Mouse (Mus musculus) lung, postnatal 14 days (tissue): Measurements from ENCODE around the gene Slc23a4.

Experiments used
- DNase-seq: peaks from one replicate; pipeline ENCODE4 v3.0.0; 2021

The Slc23a4 gene

DNA sequence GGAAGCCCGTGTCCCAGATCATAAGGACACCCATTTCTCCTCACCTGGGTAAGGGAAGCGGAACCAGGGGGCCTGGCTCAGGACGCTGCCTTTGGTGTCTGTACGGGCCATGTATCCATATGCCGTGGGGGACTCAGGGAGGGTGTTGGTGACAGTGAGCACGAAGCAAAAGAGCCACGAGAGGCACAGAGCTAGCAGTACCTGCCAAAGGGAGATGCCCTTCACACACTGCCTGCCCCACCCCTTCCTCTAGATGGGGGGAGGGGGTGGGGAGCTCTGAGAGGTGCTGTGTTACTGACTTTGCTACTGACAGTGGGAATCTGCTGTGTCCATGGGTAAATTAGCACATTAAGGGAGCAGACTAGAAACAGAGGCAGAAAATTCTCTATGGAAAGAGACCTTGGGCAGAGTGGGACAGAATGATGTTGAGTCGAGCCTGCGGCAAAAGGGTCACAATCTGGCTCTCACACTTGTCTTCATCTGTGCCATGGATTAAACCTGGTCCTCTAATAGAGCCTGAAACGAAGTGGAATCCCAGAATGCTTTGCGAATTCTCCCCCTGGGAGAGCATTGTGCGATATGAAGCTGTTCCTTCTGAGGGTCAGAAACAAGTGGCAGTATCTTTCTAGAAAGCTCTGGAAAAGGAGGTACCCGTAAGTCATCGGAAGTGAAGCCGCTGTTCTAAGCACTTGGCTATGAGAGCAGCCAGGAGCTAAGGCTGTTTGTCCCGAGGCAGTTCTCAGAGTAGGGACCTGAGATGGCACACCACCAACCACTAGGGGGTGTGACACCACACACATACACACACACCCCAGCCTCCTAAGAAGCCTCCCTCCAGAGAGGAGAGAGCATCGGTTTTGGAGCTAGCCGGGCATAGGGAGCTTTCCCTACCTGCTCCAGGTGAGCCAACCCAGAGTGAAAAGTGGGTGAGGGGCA, 33.0 kb downstream of the Slc23a4 start:
- peak; percentile 21 for DNase-seq

DNA sequence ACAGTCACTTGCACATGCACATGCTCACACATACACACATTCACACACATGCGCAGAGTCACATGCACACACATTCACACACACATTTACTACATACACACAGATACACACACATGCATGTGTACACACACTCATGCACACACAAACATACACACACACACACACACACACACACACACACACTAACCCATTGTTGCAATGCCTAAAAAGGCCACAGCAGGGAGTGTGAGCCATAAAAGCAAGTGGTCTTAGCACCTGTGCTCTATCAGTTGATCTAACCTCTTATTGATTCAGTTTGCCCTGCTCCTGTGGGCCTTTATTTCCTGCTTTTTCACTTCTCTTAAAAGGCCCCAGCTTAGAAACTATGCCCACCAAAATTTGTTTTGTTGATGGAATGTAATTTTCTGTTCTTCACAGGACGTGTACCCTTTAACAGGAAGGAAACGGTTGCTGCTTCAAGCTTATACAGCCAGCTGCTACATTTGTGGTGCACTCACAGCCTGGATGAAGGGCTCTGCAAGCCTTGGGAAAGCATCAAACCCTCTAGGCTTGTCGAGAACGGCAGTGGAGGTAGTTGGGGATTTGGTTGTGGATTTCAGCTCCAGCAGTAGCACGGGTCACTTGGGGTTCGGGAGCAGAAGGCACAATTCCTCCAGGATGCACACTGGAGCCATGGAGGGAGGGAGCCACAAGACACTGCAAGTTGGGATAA, 36.1 kb downstream of the Slc23a4 start:
- no peak for DNase-seq

DNA sequence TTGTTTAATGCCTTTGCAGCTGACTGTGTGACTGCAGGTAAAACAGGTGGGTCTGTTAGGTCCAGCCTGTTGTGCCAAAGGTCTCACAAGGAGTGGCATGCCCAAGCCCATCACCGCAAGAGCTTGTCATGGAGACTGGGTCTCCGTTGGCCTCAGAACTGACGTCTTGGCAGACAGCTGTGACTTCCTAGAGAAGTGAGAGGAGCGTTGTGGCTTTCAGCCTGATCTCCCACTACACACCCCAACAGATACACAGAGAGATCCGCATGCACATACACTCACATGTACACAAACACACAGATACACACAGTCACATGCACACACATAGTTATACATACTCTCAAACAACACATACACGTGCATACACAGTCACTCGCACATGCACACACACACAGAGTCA, 36.7 kb downstream of the Slc23a4 start:
- DNase-seq, result no peak

GRCm38 (mm10) chr6:34948461-34948860, 39.7 kb downstream of the Slc23a4 start:
- no peak for DNase-seq

GRCm38 (mm10) chr6:34946486-34947079, 41.6 kb downstream of the Slc23a4 start:
- no peak for DNase-seq

- no peak for DNase-seq
Measured at GRCm38 (mm10) chr6:34943499-34943898, 44.7 kb downstream of the Slc23a4 start.

DNA sequence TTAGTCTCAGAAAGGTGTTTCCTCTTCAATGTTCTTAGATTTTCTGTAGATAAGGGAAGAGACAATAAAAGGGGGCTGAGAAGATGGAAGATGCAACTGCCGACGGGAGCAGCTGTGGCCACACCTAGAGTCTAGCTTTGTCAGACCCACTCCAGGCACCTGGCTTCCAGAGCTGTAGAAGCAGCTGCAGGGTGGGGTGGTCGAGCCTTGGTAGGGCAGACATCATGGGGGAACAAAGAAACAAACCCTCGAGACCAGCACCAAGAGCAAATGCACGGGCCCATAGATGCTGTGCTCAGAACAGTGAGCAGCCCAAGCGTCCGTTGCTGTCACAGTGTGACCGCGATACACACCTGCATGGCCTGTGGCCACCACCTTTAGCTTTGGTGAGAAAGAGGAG, 45.8 kb downstream of the Slc23a4 start:
- DNase-seq, result no peak

DNA sequence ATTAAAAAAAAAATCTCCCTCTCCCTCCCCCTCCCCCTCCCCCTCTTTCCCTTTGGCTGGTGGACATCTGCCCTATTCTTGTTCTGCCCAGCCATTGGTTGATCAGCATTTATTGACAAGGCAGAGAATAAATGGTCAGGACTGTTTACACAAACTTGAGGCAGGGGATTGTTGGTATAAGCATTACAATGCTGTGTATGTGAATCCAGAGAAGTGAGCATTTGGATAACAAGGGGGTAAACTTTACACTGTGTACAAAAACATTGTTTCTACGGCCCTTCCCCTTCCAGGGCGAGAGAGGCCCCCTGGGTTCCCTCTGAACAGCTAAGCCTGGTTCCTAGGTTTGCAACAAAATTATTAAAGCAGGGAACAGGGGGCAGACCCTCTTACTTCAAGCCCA, 46.7 kb downstream of the Slc23a4 start:
- DNase-seq, result no peak

DNA sequence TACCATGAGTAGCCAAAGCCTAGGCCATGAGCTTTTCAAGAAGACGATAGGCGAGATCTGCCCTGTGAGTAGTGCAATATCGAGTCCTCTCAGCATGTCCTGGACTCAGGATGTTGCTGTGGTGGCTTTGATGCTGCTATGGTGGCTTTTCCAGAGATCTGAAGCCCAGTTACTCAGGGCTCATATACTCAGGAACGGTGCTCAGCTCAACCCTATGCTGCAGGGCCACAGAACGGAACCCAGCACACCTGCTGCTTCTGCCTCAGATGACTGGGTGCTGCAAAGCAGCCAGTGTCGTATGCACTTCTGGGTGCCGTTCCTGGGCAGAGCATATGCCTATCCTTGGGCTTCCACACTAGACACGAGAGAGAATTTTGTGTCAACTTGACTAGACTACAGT, 48.8 kb downstream of the Slc23a4 start:
- no peak for DNase-seq

- DNase-seq, result no peak
Measured at GRCm38 (mm10) chr6:34938929-34939325, 49.3 kb downstream of the Slc23a4 start.

DNA sequence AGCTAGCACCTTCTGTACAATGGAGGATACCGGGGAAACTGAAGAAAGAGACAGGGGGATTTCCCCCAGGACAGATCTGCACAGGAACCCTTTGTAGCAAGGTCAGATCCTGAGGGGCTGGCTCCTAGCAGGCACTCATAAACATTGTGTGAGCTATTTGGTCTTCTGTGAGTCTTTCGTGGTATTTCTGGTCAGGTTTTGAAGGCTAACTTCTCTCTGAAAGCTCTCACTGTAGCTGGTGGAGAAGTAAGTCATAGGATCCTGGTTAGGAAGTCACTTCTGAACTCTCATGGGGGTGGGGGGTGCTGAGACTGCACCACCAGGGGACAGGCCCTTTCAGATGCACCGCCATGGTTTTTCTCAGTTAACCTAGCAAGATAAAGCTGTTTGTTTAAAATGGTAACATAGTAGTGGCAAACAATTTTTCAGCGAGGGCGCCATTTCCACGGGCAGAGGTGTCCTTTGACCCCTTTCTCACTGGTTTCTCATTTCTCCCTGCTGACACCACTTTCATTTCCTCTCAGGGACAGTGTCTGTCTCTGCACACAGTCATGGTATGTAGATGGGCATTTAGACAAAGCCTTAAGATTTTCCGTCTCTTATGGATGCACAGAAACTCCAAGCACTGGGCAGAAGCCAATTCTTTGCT, 49.8 kb downstream of the Slc23a4 start:
- DNase-seq, result no peak

DNA sequence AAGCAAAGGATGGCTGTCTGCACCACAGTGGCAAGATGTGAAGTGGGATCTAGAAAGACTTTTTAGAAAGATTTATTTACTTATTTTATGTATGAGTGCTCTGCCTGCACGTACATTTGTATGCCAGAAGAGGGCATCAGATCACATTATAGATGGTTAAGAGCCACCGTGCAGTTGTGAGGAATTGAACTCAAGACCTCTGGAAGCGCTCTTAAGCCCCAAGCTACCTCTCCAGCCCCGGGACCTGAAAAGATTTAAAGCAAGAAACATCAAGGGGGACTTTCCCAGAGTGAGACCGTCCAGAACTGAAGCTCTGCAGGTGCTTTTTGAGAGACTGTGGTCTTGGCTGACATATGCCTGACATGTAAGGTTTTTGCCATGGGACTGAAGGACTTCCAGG, 51.5 kb downstream of the Slc23a4 start:
- no peak for DNase-seq

- no peak for DNase-seq
Measured at GRCm38 (mm10) chr6:34932633-34933032, 55.6 kb downstream of the Slc23a4 start.

GRCm38 (mm10) chr6:34927594-34927993, 60.6 kb downstream of the Slc23a4 start:
- DNase-seq, result no peak

GRCm38 (mm10) chr6:34927156-34927555, 61.0 kb downstream of the Slc23a4 start:
- peak; percentile 78 for DNase-seq

DNA sequence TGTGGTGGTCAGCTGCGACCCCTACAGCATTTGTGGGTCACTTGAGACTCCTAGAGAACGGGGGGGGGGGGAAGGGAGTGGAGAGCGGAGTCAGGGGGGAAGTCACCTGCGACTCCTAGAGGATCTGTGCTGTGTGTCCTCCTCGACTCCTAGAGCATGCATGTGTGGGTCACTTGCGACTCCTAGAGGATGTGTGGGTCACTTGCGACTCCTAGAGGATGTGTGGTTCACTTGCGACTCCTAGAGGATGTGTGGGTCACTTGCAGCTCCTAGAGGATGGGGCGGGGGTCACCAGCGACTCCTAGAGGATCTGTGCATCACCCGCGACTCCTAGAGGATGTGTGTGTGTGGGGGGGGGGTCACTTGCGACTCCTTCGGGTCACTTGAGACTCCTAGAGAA, 66.3 kb downstream of the Slc23a4 start:
- peak; percentile 67 for DNase-seq

- no peak for DNase-seq
Measured at GRCm38 (mm10) chr6:34920631-34921030, 67.6 kb downstream of the Slc23a4 start.

- DNase-seq, result no peak
Measured at GRCm38 (mm10) chr6:34919956-34920355, 68.2 kb downstream of the Slc23a4 start, which contains the start of gene Stra8. Gene Stra8 (plus strand): TSS chr6:34920163.

- no peak for DNase-seq
Measured at GRCm38 (mm10) chr6:34919146-34919545, 69.1 kb downstream of the Slc23a4 start.

DNA sequence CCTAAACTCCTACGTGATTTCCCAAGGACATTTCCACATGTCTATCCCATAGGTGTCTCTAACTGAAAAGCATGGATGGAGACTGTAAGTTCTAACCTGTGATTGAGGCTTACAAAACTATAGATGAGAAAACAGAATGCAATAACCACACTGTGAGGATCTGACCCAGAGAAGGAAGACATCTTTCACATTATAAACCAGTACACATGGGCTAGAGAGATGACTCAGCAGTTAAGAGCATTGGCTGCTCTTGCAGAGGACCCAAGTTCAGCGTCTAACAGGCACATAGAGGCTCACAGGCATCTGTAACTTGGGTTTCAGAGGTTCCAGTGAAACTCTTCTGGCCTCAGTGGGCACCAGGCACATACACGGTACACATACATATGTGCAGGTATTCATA, 73.7 kb downstream of the Slc23a4 start:
- DNase-seq, result no peak

DNA sequence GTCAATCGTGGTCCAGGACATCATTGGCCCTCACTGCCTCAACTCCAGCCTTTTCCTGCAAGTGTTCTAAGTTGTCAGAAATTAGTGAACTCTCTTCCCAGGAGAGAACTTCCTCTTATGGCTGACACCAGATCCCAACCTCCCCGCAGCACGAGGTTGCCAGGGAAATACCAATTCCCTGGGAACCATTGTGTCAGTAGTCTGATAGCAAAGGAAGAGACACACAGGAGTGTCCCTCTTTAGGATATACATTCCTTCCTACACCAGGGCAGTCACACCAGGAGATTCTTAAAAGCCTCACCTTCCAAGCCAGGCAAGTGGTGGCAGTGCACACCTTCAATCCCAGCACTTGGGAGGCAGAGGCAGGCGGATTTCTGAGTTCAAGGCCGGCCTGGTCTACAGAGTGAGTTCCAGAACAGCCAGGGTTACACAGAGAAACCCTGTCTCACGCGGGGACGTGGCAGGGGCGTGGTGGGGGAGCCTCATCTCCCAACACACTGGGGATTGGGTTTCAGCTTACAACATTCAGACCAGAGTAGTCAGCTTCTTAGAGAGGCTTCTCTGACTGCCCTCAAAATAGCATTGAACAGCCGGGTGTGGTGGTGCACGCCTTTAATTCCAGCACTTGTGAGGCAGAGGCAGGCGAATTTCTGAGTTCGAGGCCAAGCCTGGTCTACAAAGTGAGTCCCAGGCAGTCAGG, 74.7 kb downstream of the Slc23a4 start:
- DNase-seq, result no peak
